Mouse (Mus musculus) thymus, adult 2 months (tissue): ENCODE measurements at regions not wholly inside any gene's neighbourhood (a gene's known extent, or its start where the extent isn't known, plus 50 kb on each side); places are given as distances from the start of the nearest gene placed in this dataset.

Source experiments
- CTCF ChIP-seq: fragments of 200-500 bp; IDR thresholded peaks from 2 replicates; pipeline ENCODE4 v1.5.1; 2012; ENCODE audit warnings: mild to moderate bottlenecking, control low read depth, low read length, moderate library complexity, borderline replicate concordance; ENCODE audit not compliant: control insufficient read depth, poor library complexity, insufficient read depth; ENCODE audit errors: extremely low read depth
- POLR2A ChIP-seq: fragments of 200-500 bp; IDR thresholded peaks from 2 replicates; pipeline ENCODE4 v1.6.1; 2012; ENCODE audit warnings: mild to moderate bottlenecking, low read length, control low read depth, moderate library complexity; ENCODE audit not compliant: control insufficient read depth, poor library complexity, insufficient read depth; ENCODE audit errors: extremely low read depth

GRCm38 (mm10) chr8:116409011-116409410 is 95.8 kb upstream of the Dynlrb2 start:
- TF ChIP-seq POLR2A (no peak), CTCF (no peak)
